Mouse (Mus musculus) adrenal gland, adult 18-20 months (tissue): ENCODE measurements at regions not wholly inside any gene's neighbourhood (a gene's known extent, or its start where the extent isn't known, plus 50 kb on each side); places are given as distances from the start of the nearest gene placed in this dataset.

Experiments used
- DNase-seq, 2 experiments: peaks; one replicate each; pipeline ENCODE4 v3.0.0; 2021 to 2022; ENCODE audit warnings: low spot score in 2 of 2

DNA sequence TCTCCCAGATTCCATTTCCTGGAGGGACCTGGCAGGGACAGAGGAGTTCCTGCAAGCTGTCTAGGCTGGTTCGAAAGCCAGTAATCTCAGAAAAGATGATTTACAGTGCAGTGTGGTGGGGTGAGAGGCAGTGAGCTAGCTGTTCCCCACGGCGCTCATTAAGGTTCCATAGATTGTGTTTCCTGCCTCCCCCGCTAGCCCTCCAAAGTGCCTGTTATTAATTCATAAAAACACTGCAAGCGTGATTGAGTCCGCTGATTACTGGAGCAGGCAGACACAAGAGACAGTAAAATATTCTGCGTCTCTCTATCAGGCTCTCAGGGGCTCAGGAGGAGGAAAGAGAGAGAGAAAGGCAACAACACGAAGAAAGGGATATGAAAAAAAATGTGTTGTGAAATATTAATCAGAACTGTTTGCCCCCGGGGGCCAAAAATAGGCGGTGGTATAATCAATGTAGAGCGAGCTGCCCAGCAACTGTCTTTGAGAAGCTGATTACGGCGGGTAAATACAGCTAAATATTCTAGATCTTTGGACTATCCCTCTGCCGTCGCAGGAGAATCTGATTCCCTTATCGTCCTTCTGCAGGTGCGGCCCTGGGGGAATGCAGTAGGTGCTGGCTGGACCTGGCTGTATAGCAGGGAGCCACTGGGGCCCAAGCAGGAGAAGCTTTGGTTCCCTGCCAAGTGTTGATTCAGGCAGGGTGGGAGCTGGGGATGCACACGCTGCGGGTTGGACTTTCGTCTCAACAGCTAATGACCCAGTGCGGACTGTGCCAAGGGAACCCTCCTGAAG lies 211.3 kb downstream of the Tle3 start:
- no peak for DNase-seq

DNA sequence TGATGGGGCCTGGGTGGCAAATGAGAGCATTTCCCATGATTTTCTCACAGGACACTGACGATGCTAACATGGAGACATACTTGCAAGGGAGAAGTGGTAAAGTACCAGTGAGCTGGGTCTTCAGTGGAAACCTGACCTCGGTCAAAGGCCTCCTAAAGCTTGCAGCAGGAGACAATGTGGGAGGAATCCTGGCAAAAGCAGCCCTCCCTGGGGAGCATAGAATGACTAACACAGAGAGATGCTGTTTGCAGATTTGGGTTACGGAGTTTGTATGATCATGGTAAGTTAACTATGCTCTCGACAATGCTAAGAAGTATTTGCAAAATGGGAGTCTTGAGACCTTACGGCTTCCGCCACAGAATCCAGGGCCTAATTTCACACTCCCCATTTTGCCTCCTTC lies 208.9 kb downstream of the Tle3 start:
- DNase-seq, result no peak

DNA sequence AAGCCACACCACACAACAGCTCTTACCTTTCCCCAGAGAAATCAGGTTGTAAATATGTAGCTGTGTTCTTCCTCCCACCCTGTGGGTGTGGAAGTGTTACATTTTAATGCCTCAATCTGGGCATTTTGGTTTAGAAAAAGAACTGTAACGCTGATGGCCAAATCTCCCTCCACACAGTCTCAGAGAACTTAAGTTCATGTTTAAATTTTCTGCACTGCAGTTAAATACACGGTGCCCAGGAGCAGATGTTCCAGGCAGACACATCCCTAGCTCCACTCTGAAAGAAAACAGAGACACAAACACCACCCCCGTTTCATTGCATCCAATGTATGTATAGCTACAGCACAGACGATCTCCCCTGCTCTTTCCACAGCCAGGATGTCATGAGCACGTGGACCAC lies 206.1 kb downstream of the Tle3 start:
- no peak for DNase-seq

DNA sequence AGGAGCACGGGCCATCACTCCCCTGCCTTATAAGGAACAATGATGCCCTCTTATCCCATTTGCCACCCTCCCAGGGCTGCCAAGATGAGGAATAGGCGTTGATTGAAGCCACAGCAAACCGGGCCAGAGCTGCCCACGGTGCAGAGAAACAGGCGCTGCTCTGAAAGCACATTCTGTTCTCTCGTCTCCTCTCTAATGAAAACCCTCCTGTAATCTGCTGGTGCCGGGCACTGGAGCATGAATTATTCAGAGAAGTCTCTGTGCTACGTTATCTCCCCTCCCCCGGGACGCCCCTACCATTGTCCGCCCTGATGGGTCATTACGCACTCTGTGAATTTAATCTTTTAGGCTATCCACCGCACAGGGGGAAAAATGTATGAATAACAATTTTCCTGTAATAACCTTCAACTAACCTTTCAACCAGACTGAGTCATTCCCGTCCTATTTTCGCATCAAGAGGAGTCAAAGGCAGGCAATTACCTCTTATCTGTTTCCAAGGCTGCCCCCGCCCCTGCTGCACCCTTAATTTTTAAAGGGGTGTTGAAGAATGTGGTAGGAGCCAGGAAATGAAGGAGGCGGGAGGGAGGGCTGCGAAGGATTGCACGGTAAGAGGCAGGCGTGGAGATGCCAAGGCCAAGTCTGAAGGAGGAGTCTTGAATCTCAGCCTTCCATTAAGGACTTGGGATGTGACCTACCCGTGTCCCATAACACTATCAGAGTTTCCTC lies 201.6 kb downstream of the Tle3 start:
- DNase-seq, result peak; percentile 28 to 35

DNA sequence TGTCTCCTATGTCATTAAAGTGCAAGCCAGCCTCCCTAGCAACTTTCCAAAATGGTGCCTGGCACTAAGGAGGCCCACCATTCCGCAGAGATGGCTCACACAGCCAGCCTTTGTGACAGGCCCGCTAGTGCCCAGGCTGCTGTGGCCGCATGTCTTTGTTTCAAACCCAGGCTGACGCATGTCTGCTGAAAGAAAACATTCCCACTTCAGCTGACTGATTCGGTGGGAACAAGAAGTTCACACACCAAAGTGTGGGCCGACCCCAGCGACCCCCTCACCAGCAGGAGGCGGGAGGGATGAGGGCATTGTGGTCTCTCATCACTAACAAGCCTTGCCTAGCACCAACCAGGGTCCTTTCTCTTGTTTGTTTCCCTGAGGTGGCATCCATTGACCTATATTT lies 190.9 kb downstream of the Tle3 start:
- DNase-seq, result no peak

DNA sequence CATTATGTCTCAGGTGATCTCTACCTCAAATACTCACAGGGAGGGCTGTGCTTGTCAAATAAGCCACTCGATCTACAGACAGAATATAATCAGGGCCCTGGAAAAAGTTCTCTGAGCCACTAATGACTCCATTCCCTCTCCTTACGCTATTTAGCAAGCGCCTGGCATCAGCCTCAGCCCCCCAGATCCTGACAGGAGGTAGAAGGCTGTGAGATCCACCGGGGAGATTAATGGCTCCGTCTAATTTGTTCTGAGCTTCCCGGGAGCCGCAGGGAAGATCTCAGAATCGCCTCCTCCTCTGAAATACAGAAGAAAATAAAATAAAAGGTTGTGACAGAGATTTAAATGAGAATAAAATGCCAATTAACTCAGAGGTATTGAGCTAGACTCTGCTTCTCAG lies 189.4 kb downstream of the Tle3 start:
- no peak for DNase-seq

DNA sequence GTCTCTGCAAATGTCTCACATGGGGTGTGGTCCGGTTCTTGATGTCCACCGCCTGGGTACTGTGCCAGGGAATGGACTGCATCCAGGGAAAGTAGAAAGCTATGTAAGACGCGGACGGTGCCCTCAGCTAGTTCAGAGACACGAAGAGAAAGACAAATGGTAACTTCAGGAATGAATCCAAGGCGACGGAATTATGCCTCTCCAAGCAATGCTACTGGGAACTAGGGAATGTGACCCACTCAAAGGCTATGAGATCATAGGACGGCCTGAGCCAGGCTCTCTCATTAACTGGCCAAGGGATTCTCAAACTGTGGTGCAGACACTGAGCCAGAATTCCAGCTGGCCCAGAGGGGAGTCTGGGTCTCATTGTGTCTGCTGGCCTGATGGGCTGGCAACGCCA lies 186.5 kb downstream of the Tle3 start:
- DNase-seq, result no peak

DNA sequence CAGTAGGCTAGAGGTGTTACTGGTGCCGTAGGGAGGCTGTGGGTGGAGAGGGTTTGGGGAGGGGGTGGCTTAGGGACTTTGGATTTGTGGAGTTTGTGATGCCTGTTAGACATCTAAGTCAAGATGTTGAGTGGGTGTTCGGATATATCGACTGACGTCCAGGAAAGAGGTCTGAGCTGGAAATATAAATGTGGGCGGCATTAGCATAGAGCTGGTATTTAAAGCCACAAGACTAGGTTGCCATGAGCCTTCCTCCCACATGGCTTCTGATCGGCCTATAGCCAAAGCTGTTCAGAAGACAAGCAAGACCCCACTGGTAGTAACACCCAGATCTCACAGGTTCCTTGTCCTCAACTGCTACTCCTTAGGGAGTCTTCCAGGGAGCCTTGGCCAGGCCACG lies 184.9 kb downstream of the Tle3 start:
- DNase-seq, result no peak

DNA sequence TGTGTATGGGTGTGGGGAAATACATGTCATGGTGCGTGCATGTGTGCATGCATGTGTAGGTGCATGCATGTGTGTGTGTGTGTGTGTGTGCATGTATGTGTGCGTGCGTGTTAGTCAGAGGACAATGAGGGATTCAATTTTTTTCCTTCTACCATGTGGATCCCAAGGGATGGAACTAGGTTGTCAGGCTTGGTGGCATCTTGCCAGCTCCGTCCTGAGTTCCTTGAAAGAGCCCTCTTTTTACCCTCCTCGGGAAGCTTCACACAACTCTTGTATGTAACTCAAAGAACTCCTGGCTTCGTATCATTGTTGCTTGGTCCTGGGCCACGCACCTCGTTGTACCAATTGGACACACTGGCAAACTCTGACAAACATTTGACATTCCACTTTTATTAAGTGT lies 183.0 kb downstream of the Tle3 start:
- no peak for DNase-seq

DNA sequence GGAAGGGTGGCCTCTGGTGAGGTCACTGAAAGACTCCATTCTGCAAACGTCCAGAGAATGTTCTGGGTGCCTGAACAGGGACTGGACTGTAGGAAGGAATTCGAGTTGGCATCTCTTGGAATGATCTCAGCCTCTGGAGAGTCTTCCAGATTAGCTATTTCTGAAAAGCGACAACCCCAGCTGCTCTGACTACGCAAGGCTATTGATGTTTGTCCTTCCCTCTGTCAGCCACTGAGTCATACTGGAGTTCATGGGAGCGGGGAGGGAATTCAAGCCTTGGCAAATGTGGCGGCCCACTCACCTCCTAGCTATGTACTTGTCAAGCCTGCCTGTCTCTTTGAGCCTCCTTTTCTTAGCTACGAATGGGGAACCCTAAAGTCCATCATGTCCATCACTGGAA lies 182.4 kb downstream of the Tle3 start:
- peak in 1 of 2 experiments; percentile 20 for DNase-seq

DNA sequence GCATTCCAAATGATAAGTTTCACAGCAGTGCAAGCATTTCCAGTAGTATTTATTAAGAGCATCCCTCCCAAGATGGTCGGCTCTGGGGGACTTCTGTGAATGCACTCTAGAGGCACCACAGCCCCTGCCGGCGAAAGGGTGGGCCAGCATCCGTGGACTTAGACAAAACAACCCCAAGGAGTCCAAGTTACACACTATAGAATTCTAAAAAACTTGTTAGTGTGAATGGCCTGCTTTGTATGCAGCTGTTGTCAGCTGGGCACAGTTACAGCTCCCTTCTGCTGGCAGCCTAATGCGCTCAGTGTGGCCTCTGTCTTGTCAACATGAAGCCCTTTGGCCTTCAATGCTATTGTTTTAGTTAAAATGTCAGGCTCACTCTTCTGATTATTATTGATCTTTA lies 181.5 kb downstream of the Tle3 start:
- no peak for DNase-seq

DNA sequence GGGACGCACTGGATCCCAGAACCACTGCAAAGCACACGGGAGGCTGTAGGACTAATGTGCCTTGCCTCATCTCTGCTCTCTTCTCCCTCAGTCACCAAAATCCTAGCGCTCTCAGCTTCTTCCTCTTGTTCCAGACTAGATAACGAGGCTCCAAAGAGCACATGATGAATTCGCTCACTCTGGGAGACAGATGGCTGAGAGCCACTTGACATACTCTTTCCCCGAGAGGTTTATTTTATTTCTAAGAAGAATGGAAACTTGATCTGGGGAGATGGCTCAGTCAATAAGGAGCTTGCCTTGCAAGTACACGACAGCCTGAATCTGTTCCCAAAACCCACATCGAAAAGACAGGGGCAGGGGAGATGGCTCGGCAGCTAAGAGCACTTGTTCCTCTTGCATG lies 179.2 kb downstream of the Tle3 start:
- DNase-seq, result no peak

DNA sequence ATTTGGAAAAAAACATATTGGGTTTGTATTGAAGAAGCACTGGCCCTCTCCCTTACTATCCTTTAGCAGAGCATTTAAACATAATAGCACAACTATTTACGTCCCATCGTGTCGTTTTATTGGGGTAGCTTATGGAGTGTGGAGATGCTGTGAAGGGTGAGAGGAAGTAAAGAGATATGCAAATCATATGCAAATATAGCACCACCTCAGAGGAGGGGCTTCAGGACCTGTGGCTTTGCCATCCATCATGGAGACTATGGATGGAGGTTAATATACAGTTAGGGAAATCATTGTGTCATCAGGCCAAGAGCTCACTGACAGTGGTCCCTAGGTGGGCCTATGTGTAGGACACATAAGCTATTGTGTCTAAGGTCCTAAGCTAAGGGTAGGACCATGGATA lies 178.2 kb downstream of the Tle3 start:
- no peak for DNase-seq

DNA sequence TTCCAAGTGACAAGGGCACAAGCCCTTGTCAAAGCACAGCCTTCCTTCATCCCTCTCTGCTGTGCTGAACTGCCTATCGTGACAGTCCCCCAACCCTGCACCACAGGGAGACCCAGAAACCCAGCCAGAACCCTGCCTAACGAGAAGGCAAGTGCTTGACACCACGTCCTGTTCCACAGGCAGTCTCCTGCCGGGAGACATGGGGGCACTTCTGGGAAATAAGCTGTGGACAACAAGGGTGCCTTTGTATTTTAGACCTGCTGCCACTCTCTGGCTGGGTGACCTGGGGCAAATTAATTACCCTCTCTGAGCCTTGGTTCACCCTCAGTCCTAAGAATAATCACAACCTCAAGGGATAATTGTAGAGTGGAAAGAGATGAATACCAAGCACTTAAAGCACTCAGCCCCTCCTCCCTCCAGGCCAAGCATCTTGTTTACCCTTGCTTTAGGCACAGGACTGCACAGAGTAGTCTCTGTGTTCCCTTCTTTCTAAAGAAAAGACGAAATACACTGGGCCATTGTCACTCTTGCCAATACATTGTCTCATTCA lies 177.6 kb downstream of the Tle3 start:
- no peak for DNase-seq

DNA sequence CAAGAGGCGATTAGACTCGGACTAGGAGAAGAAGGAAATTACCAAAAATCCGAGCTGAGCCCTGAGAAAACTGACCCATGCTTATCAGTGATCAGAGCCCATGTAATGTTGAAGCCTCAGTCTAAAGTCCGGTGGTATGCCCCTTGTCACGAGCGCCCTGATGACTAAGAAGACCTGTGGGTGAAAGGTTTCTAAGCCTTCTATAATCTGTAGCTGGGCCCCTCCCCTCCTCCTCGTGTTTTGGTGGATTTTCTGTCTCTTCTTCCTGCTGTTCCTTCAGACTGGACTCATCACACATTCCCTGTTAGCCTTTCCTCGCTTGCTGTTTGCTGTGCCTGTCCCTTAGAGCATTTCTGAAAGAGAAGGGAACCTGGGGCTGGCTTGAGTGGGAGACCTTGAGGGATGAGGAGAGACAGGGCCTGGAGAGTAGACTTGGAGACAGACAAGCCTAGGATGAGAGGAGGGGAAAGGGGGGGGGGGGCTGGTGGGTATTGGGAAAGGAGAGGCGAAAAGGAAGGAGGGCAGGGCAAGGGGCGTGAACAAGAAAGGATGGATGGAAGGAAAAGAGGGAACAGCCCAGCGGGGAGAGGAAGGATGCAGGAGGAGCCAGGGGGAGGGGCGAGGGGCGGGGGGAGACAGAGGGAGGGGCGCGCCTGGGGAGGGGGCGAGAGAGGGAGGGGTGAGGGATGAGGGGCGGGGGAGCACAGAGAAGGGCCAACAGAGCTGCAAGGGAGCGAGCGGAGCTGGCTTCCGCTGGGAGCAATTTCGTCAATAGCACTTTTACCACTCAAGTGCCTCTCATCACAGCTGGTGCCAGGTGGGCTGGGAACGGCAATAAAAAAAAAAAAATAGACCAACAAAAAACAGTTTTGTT lies 165.4 kb downstream of the Tle3 start:
- no peak for DNase-seq

DNA sequence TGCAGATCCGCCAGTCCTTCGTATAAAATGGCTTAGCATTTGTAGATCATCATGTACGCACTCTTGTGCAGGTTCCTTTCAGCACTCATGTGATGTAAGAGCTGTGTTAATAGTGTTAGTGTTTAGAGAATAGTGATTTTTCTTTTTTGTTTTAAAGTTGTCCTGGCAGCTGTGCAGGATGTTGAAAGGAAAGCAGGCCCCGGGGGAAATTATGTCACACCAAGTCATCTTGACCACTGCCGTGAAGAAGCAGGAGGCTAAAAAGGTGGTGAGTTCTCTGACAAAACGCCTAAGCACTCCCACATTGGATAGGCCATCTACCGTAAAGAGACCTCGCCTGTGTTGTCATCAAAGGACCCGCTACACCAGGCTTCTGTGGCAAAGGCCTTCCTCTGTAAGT lies 161.1 kb downstream of the Tle3 start:
- no peak for DNase-seq

DNA sequence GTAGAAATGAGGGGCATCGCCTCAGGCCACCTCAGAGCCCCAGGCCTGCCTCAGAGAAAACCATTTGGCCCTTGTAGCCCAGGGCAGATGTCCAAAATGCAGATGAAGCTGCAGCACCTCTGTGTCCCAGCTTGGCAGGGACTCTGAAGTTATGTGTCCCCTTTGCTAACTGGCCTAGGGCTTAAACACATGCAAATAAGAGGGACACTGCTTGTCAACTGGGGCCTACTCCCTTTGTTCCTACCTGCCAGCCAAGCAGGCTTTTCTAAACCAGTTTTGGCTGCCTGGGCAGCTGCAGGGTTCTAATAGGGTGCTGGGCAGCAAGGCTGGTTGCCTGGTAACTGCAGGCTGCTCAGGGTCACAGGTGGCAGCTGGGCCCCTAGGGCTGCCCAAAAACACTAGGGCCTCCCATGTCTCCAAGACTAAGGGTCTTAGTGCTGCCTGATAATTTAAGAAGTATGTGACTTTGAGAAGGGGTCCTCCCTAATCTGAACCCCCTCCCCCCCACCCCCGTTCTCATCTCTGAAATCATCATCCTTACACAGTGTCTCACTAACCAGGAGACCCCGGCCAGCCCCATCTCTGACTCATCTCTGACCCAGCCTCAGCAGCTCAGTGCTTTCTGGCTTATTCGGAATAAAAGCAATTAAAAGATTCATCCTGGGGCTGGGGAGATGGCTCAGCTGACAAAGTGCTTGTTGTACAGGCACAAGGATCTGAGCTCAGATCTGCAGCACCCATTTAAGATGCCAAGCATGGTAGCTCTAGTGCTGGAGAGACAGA lies 158.3 kb downstream of the Tle3 start:
- DNase-seq, result no peak

DNA sequence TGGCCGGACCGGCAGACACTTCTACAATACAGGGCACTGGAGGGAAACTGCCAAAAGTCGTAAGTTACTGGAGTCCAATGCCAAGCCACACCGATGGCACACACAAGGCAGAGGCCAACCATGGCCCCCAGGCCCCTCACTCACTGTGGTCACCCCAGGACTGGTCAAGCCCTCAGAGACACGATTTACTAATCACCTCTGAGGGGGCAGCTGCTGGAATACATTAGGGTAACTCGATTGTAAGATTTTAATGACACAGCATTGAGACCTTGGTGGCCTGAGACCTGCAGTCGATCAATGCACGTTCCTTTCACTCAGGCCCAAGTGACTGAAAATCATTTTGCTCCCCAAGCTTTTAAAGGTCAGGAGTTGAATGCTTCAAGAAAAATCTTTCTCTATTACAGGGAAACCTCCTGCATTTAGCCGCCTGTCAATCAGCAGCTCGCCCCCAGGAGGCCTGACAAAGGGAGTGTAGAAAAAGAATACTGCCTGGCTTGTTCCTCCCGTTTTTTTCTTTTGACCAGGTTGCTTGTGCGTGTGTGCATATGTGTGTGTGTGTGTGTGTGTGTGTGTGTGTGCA lies 156.2 kb downstream of the Tle3 start:
- no peak for DNase-seq

DNA sequence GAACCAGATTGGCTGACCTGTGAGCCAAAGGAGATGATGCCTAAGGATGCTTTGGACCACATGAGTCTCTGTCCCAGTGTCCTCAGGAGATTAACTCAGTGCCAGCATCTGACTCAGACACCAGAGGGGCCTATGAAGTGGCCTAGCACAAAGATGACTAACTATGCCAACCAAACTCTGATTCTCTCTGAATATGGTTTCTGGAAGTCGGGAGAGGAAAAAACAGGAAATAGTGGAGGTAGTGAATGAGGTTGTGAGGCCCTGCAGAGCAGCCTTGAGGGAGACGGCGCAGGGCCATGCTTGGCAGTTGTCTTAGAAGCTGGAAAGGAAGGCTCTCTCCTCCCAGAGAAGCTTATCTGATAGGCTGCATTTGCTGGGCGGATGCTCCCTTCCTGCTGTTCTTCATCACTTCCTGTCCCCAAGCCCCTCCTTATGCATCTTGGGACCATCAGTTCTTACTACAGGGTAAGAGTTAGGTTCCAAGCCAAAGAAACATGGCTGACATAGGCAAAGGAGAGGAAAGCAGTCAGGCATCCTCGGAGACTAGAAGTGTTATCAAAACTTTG lies 155.4 kb downstream of the Tle3 start:
- DNase-seq, result no peak

DNA sequence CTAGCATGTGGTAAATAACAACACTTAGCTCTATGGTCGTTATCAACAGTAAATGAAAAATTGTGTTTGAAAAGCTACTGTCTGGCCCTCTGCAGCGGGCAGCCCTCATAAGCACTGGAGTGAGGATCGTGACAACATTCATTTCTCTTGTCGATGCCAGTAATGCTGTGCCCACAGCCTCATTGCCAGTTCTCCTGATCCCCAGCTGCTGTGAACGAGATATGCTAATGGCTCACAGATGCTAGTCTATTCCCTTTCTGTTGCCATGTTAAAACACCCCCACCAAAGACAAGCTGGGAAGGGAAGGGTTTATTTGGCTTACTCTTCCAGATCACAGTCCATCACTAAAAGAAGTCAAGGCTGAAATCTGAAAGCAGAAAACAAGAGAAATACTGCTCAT lies 148.0 kb downstream of the Tle3 start:
- DNase-seq, result no peak
